ENCODE assay signal across 17 mouse cellular contexts in genomic region chr7:74766550-74766949, GRCm38 (mm10).
A peak's percentile ranks its signal among the peaks of the same experiment; 100 is the strongest.
DNase-seq lines count a peak whose midpoint lies in the region; ATAC-seq and TF ChIP-seq lines count a peak whose summit lies in the region.
"Had no signal": no experiment of that assay in that cellular context is flagged by ENCODE, and none has a peak within 500 bp of the region (broad histone marks: within the 10 kb centered on the region; RNA-seq: fewer than 3 reads in every experiment).

No protein-coding gene starts in this region.

- ATAC-seq in heart, embryonic 11.5 days (replicated peaks; ENCODE audit: insufficient number of reproducible peaks, low FRiP score, low TSS enrichment): no peak
- ATAC-seq in intestine, embryonic 15.5 days: no peak
- ATAC-seq: activated CD4-positive, CD25-positive, alpha-beta regulatory T cell, adult 4 months; forebrain, postnatal 0 days; hindbrain, postnatal 0 days had no signal

- DNase-seq in cerebellum, adult 2 months: peak; percentile 6 to 23
- DNase-seq in cerebellum, adult 9-10 months: no peak
- peak; percentile 29 to 58 for DNase-seq in heart, adult 9 months (ENCODE audit: low spot score in 2 of 2)
- DNase-seq in MN1 (ENCODE audit: low spot score): peak; percentile 18
- peak; percentile 37 for DNase-seq in brain, adult 2 months (ENCODE audit: low read depth, low spot score)
- no peak for DNase-seq in kidney, postnatal 25 days
- DNase-seq: embryo, embryonic 11 days; forebrain, postnatal 0 days; kidney, adult 8-10 months; lung, embryonic 14.5 days; midbrain, embryonic 14.5 days; thymus, postnatal 4 days had no signal

- H3K4me3 ChIP-seq in cerebellum, adult 2 months (replicated peaks; ENCODE audit: insufficient read depth, low read depth, low read length): no peak overlapping the region
- H3K4me3 ChIP-seq in heart, embryonic 11.5 days (ENCODE audit: low read depth, low read length): no peak overlapping the region
- H3K4me3 ChIP-seq in intestine, embryonic 15.5 days (replicated peaks): no peak overlapping the region

- no peaks in the 10 kb centered on the region for H3K27me3 ChIP-seq in cerebellum, adult 2 months (ENCODE audit: control insufficient read depth, insufficient read depth, low read length)
- H3K27me3 ChIP-seq in heart, embryonic 11.5 days (ENCODE audit: control insufficient read depth, insufficient read depth, low read length): no peaks in the 10 kb centered on the region
- no peaks in the 10 kb centered on the region for H3K27me3 ChIP-seq in intestine, embryonic 15.5 days (replicated peaks)

- H3K4me2 ChIP-seq in heart, embryonic 11.5 days: no peak overlapping the region
- no peak overlapping the region for H3K4me2 ChIP-seq in intestine, embryonic 15.5 days (replicated peaks)
- H3K4me2 ChIP-seq: liver, embryonic 11.5 days; lung, embryonic 14.5 days had no signal

- H3K9me3 ChIP-seq in heart, embryonic 11.5 days (replicated peaks; ENCODE audit: control insufficient read depth, low read length): no peaks in the 10 kb centered on the region
- no peaks in the 10 kb centered on the region for H3K9me3 ChIP-seq in intestine, embryonic 15.5 days

- H3K9ac ChIP-seq in heart, embryonic 11.5 days (ENCODE audit: low read depth, low read length): no peak overlapping the region
- no peak overlapping the region for H3K9ac ChIP-seq in intestine, embryonic 15.5 days
- H3K9ac ChIP-seq: forebrain, postnatal 0 days; lung, embryonic 14.5 days had no signal

- H3K27ac ChIP-seq in cerebellum, adult 2 months (ENCODE audit: insufficient read depth, low read length): no peak overlapping the region
- H3K27ac ChIP-seq in heart, embryonic 11.5 days (ENCODE audit: low read depth, low read length): no peak overlapping the region
- no peak overlapping the region for H3K27ac ChIP-seq in intestine, embryonic 15.5 days
- H3K27ac ChIP-seq: hindbrain, postnatal 0 days had no signal

- H3K36me3 ChIP-seq in heart, embryonic 11.5 days (ENCODE audit: control insufficient read depth, insufficient read depth, low read length): no peaks in the 10 kb centered on the region
- H3K36me3 ChIP-seq in intestine, embryonic 15.5 days: no peaks in the 10 kb centered on the region

- TF ChIP-seq POLR2A in cerebellum, adult 2 months (IDR thresholded peaks at IDR 0.05; ENCODE audit: borderline replicate concordance, insufficient read depth, low read length): no peak

- H3K4me1 ChIP-seq in cerebellum, adult 2 months (ENCODE audit: control insufficient read depth, insufficient read depth, low read length): no peaks in the 10 kb centered on the region
- H3K4me1 ChIP-seq in heart, embryonic 11.5 days (ENCODE audit: control insufficient read depth, insufficient read depth, low read length): no peaks in the 10 kb centered on the region
- no peaks in the 10 kb centered on the region for H3K4me1 ChIP-seq in intestine, embryonic 15.5 days (replicated peaks)

- 57% methylated on average over 4 of the region's 4 CpGs for WGBS in cerebellum, adult 2 months
- 85% methylated on average over 4 of the region's 4 CpGs for WGBS in heart, embryonic 11.5 days (ENCODE audit: insufficient replicate concordance)
- 80% methylated on average over 4 of the region's 4 CpGs for WGBS in intestine, embryonic 15.5 days

- TF ChIP-seq CTCF in cerebellum, adult 2 months (IDR thresholded peaks at IDR 0.05; ENCODE audit: borderline replicate concordance, insufficient read depth, low read depth, low read length): no peak

Comparison
In these comparisons a context has a peak if more than half of its experiments do, and no peak if none do; other contexts are left out.
1. DNase-seq: peak in cerebellum, adult 2 months (2 of 2), heart, adult 9 months (2 of 2), MN1 (single experiment) and brain, adult 2 months (single experiment); none in cerebellum, adult 9-10 months (single experiment) and kidney, postnatal 25 days (0 of 2).